Mouse (Mus musculus) retina, postnatal 7 days (tissue): ENCODE data around the gene Phc2.
"Not testable (repeated sequence)": the region's sequence is repeated elsewhere in the genome, so short reads cannot be mapped to it uniquely, and the experiment has no call there.

Experiments used
- DNase-seq: peaks from one replicate; pipeline ENCODE4 v3.0.0-alpha.2; 2012; ENCODE audit warnings: low read depth, low spot score

Phc2 gene

GRCm38 (mm10) chr4:128645896-128646295 lies 8.6 kb upstream of the Phc2 start:
- DNase-seq, result no peak

DNA sequence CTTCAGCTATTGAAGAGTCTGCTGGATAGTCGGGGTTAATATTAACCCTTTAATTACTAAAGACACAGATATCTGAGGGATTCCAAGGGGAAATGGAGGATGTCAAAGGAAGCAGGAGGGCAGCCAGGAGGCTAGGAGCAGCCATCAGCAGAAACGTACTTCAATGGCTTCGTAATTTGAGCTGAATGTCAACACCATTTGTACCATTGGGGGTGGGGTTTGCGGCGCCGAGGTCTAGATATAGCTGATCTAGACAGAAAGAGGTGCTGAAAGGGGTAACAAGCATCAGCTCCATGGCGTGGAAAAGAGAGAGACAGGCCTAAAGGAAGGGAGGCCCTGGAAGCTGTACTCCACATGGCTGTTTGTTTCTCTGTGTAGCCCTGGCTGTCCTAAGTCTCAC lies 7.7 kb upstream of the Phc2 start:
- DNase-seq, result no peak

GRCm38 (mm10) chr4:128648567-128649255 lies 5.8 kb upstream of the Phc2 start:
- DNase-seq, result no peak

DNA sequence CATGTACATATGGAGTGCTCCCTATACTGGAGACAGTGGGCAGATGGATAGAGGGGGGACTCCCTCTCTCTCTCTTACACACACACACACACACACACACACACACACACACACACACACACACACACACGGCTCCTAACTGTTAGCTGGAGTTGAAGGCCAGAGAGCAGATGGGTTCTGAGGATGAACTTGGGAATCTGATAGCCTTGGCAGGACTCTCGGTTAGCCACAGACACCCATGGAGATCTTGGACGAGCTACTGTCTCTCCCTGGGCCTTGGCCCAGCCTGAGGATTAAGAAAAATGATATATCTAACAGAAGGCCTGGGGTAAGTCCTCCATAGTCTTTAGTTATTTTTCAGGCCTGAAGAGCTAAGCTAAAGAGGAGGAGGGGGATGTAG lies 3.0 kb upstream of the Phc2 start:
- DNase-seq, result no peak

DNA sequence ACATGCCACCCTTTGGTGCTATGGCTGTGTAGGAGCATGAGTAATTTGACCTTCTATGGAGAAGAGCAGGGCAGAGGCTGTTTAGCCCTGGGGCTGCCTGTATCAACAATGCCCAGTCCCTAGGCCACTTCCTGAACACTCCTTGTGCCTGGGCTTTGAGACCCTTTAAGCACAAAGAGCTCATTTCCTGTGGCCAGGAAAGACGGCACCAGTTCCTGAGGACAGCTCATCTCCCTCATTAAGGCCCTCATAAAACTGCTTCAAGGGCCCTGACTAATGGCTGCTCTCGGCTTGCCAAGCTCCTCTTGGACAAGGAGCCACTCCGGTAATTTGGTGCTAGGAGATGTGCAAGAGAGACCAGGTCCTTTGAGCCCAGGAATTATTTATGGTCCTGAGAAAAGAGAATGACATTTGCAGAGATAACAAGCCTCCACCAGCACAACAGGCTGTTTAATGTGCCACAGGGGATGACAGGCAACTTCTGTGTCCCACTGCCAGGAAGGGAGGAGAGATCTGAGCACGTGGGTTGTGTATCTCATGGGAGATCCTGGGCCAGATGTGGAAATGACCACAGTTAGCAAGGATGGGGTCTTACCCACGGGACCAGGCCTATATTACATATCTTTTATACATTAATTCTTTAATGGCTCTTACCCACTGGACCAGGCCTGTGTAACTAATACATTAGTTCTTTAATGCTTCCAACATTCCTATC lies 1.8 kb upstream of the Phc2 start:
- no peak for DNase-seq

GRCm38 (mm10) chr4:128655446-128655845 lies 944 bp downstream of the Phc2 start:
- no peak for DNase-seq

- no peak for DNase-seq
Observed at GRCm38 (mm10) chr4:128660196-128660595, 5.7 kb downstream of the Phc2 start.

- DNase-seq, result no peak
Observed at GRCm38 (mm10) chr4:128661063-128661462, 6.6 kb downstream of the Phc2 start.

GRCm38 (mm10) chr4:128664002-128664401 lies 9.5 kb downstream of the Phc2 start:
- DNase-seq, result no peak

- DNase-seq, result not testable (repeated sequence)
Observed at GRCm38 (mm10) chr4:128666362-128666761, 11.9 kb downstream of the Phc2 start.

DNA sequence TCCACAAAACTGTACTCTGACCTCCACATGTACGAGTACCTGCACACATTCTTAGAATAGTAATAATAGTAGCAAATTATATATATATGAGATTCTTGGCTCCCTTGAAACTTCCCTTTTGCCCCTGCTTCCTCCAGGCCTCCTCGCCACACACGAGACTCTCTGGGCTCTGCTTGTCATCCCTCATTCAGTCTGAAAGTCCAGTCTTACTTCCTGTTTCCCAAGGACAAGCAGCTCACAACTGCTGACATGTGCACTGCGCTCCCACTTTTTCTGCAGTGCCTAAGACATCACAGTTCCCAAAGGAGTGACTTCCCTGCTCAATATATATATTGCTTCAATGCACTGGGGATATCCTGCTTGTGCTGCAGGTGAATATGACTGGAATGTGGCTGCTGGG lies 12.7 kb downstream of the Phc2 start:
- DNase-seq, result not testable (repeated sequence)

- DNase-seq, result no peak
Observed at GRCm38 (mm10) chr4:128669229-128669628, 14.7 kb downstream of the Phc2 start.

DNA sequence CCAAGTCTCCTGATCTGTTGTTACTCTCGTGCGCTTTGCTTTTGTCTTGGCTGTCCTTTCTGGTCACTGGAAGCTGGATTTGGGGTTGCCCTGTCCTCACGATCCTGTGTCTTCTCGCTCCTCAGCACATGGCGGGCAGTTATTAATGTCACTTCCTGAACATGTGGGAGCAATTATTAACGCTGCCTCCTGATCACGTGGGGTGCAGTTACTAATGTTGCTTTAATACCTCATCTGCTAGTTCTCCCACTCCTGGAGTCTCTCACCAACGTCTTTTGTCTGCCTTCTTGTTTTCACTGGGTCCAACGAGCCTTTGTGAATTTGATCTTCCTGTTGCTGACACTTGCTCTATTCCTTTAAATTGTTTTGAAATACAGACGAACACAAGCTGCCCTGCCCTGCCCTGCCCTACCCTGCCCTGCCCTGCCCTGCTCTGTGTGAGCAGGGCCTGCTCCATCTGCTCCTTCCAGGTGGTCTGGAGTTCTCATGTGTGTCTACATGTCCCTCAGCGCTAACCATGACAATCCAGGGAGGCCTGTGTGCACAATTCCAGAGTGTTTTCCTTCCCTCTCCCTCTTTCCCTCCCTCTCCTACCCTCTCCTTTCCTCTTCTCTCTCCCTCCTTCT lies 16.2 kb downstream of the Phc2 start:
- DNase-seq, result no peak

DNA sequence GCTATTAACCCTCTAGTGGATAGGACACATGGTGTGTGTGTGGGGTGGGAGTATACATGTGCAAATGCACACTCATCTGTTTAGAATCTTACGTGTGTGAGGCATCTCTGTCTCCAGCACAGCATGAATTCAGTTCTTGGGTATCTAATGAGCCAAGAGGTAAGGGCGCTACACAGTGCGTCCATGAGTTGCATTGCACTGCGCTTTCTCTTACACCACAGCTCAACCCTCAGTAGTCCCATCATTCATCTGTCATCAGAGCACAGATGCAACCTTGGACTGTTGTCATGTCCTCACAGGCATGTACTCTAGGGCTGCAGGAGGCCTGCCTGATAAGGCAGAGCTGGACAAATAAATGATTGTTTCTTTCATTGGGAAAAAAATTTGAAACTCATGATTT lies 18.0 kb downstream of the Phc2 start:
- DNase-seq, result no peak

- no peak for DNase-seq
Observed at GRCm38 (mm10) chr4:128678564-128679217, 24.2 kb downstream of the Phc2 start.

- peak; percentile 24 for DNase-seq
Observed at GRCm38 (mm10) chr4:128681126-128681525, 26.6 kb downstream of the Phc2 start.

DNA sequence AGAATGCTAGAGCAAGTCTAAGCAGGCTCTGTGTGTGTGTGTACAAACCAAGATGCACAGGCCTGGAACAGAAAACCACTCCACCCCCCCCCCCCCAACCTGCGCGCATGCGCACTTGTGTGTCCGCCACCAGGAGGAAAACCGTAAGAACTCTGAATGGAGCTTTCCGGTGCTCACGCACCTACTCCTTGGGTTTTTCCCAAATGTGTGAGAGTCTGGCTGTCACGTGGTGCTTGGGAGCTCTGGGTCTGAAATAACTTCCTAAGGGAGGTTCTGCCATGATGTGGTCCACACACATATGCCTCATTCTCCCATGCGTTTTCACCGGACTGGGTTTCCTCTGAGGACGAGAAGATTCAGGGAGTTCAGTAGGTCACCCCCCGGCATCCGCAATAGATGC lies 27.8 kb downstream of the Phc2 start:
- DNase-seq, result no peak

DNA sequence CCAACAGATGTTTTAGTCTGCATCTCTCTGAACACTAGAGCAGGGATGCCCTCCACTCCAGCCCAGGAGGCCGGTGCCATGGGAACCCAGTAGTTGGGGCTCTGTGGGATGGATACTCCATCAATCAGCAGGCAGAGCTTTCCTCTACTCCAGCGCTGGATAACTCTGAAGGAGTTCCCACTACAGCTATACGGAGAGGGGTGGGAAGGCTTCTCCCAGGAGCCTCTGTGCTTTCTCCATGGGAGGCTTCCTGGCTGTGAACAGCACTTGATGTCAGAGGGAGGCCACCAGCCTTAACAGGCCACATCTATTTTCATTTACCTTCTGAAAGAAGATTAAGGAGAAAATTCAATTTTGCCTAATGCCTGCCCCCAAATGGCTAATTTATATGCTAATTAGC lies 29.2 kb downstream of the Phc2 start:
- DNase-seq, result no peak

- no peak for DNase-seq
Observed at GRCm38 (mm10) chr4:128684108-128684507, 29.6 kb downstream of the Phc2 start.

DNA sequence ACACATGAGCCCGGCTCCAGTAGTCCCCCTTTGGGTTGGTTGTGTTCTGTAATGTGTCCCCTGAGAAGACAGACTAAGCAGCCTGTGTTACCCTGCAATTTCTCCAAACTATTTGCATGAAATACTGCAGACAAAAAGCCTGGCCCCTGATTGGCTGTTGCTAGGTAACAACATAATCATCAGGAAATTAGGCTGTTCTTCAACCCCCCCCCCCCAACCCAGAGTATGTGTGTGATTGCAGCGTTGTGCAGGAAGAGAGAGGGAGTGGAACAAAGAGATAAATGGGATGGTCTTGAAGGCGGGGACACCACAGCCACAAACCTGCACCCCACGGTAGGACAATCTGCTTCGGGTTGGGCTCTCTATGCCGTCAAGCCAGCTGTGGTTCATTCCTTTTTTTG lies 34.0 kb downstream of the Phc2 start:
- DNase-seq, result no peak

DNA sequence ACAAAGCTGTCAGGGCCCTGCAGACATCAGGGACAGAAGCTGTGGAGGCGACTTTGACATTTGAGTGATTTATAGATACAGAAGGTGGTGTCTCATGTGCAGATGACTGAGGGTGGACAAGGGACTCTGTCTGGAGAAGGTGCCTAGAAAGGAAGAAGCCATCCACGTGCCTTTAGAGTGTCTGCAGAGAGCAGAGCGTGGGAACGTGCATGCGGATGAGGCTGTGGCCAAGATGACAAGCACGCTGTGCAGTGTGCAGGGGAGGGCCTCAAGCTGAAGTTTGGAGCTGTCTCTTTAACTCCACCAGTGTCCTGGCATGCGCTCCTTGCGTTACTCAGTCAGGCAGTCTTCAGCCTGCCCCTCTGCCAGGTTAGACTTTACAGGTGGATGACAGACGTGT lies 34.5 kb downstream of the Phc2 start:
- no peak for DNase-seq

GRCm38 (mm10) chr4:128689739-128690304 lies 35.3 kb downstream of the Phc2 start:
- no peak for DNase-seq
